ENCODE assay signal across 10 mouse cellular contexts in genomic region chr14:31406154-31406810, GRCm38 (mm10). TPM values are rescaled to one million over a fixed set of nuclear protein-coding genes. Genes with fewer than 3 reads are reported as not detected.
A peak's percentile ranks its signal among the peaks of the same experiment; 100 is the strongest.
DNase-seq lines count a peak whose midpoint lies in the region; ATAC-seq and TF ChIP-seq lines count a peak whose summit lies in the region.
"Had no signal": no experiment of that assay in that cellular context is flagged by ENCODE, and none has a peak within 500 bp of the region (broad histone marks: within the 10 kb centered on the region; RNA-seq: fewer than 3 reads in every experiment).

No protein-coding gene starts in this region.

- TF ChIP-seq CTCF in heart, postnatal 0 days (IDR thresholded peaks at IDR 0.05; ENCODE audit: low read depth) = no peak
- no peak for TF ChIP-seq CTCF in liver, embryonic 14.5 days (IDR thresholded peaks at IDR 0.05; ENCODE audit: low read depth)

- TF ChIP-seq EP300 in heart, postnatal 0 days (IDR thresholded peaks at IDR 0.05; ENCODE audit: low read depth) = no peak
- no peak for TF ChIP-seq EP300 in liver, embryonic 14.5 days (IDR thresholded peaks at IDR 0.05; ENCODE audit: low read depth)

- 51% methylated on average over 12 of the region's 12 CpGs for WGBS in heart, postnatal 0 days
- 80% methylated on average over 12 of the region's 12 CpGs for WGBS in liver, embryonic 14.5 days (ENCODE audit: insufficient replicate concordance)
- WGBS in liver, embryonic 12.5 days (ENCODE audit: insufficient replicate concordance) = 81% methylated on average over 12 of the region's 12 CpGs
- 76% methylated on average over 12 of the region's 12 CpGs for WGBS in liver, embryonic 15.5 days (ENCODE audit: insufficient replicate concordance)

- H3K4me2 ChIP-seq in heart, postnatal 0 days (ENCODE audit: low read depth, low read length) = no peak overlapping the region
- H3K4me2 ChIP-seq in liver, embryonic 14.5 days (ENCODE audit: low read depth) = no peak overlapping the region
- no peak overlapping the region for H3K4me2 ChIP-seq in liver, embryonic 12.5 days
- no peak overlapping the region for H3K4me2 ChIP-seq in liver, embryonic 15.5 days
- H3K4me2 ChIP-seq: limb, embryonic 12.5 days had no signal

- ATAC-seq in heart, postnatal 0 days (ENCODE audit: insufficient read depth, low read depth) = no peak
- ATAC-seq in liver, embryonic 14.5 days (ENCODE audit: insufficient read depth) = no peak
- no peak for ATAC-seq in liver, embryonic 12.5 days
- ATAC-seq in liver, embryonic 15.5 days (ENCODE audit: insufficient read depth) = no peak

- no peaks in the 10 kb centered on the region for H3K9me3 ChIP-seq in heart, postnatal 0 days (replicated peaks; ENCODE audit: control insufficient read depth, low read length)
- H3K9me3 ChIP-seq in liver, embryonic 14.5 days (ENCODE audit: control insufficient read depth, low read length) = no peaks in the 10 kb centered on the region
- H3K9me3 ChIP-seq in liver, embryonic 12.5 days (replicated peaks) = no peaks in the 10 kb centered on the region
- H3K9me3 ChIP-seq in liver, embryonic 15.5 days (replicated peaks) = no peaks in the 10 kb centered on the region
- H3K9me3 ChIP-seq: limb, embryonic 12.5 days had no signal

- H3K4me3 ChIP-seq in heart, postnatal 0 days (ENCODE audit: low read depth, low read length) = no peak overlapping the region
- no peak overlapping the region for H3K4me3 ChIP-seq in liver, embryonic 14.5 days (ENCODE audit: insufficient read depth in 1 of 2, low read depth in 2 of 2, low read length in 2 of 2)
- H3K4me3 ChIP-seq in liver, embryonic 12.5 days = no peak overlapping the region
- no peak overlapping the region for H3K4me3 ChIP-seq in liver, embryonic 15.5 days (replicated peaks)
- H3K4me3 ChIP-seq: limb, embryonic 12.5 days had no signal

- DNase-seq in heart, postnatal 0 days (ENCODE audit: low spot score) = no peak
- no peak for DNase-seq in heart, adult 9 months (ENCODE audit: low spot score in 2 of 2)
- no peak for DNase-seq in liver, embryonic 14.5 days (ENCODE audit: low read depth in 3 of 3, low spot score in 3 of 3)
- peak; percentile 91 for DNase-seq in cerebellum, adult 11-12 months
- DNase-seq in T-cell, adult 2 months (ENCODE audit: low spot score) = no peak
- DNase-seq: embryo, embryonic 11 days; thymus, postnatal 36 days had no signal

- peak overlapping the region; percentile 91 for H3K27ac ChIP-seq in heart, postnatal 0 days (ENCODE audit: low read depth)
- H3K27ac ChIP-seq in liver, embryonic 14.5 days = 0 out of 2 replicates have a peak overlapping the region, but pooled peaks have one; percentile 4
- no peak overlapping the region for H3K27ac ChIP-seq in liver, embryonic 12.5 days
- 0 out of 2 replicates have a peak overlapping the region, but pooled peaks have one; percentile 14 for H3K27ac ChIP-seq in liver, embryonic 15.5 days (replicated peaks)
- H3K27ac ChIP-seq: limb, embryonic 12.5 days had no signal

- H3K4me1 ChIP-seq in heart, postnatal 0 days (ENCODE audit: control insufficient read depth, insufficient read depth) = peaks cover 73% of the 10 kb centered on the region
- H3K4me1 ChIP-seq in liver, embryonic 14.5 days (replicated peaks; ENCODE audit: control insufficient read depth in 2 of 2, insufficient read depth in 2 of 2, low read length in 1 of 2) = peaks cover 30 to 58% of the 10 kb centered on the region in 2 experiments
- H3K4me1 ChIP-seq in liver, embryonic 12.5 days = peaks cover 93% of the 10 kb centered on the region
- peaks cover 90% of the 10 kb centered on the region for H3K4me1 ChIP-seq in liver, embryonic 15.5 days (replicated peaks)

- H3K36me3 ChIP-seq in heart, postnatal 0 days (replicated peaks; ENCODE audit: control insufficient read depth, insufficient read depth, low read length) = peaks cover 9% of the 10 kb centered on the region; the same call in 1 of the 2 replicates
- H3K36me3 ChIP-seq in liver, embryonic 14.5 days (replicated peaks; ENCODE audit: control insufficient read depth, insufficient read depth, low read depth) = no peaks in the 10 kb centered on the region
- H3K36me3 ChIP-seq in liver, embryonic 12.5 days = 0 out of 2 replicates have a peak, but pooled peaks cover 4% of the 10 kb centered on the region
- 0 out of 2 replicates have a peak, but pooled peaks cover 23% of the 10 kb centered on the region for H3K36me3 ChIP-seq in liver, embryonic 15.5 days (replicated peaks)

- H3K27me3 ChIP-seq in heart, postnatal 0 days (ENCODE audit: control insufficient read depth, insufficient read depth, low read length) = no peaks in the 10 kb centered on the region
- no peaks in the 10 kb centered on the region for H3K27me3 ChIP-seq in liver, embryonic 14.5 days (ENCODE audit: control insufficient read depth, insufficient read depth, low read length)
- H3K27me3 ChIP-seq in liver, embryonic 12.5 days (replicated peaks) = peaks cover 6% of the 10 kb centered on the region
- no peaks in the 10 kb centered on the region for H3K27me3 ChIP-seq in liver, embryonic 15.5 days
- H3K27me3 ChIP-seq: limb, embryonic 12.5 days had no signal

- no peak overlapping the region for H3K9ac ChIP-seq in heart, postnatal 0 days (replicated peaks; ENCODE audit: low read depth, low read length)
- no peak overlapping the region for H3K9ac ChIP-seq in liver, embryonic 14.5 days (replicated peaks)
- no peak overlapping the region for H3K9ac ChIP-seq in liver, embryonic 12.5 days
- H3K9ac ChIP-seq in liver, embryonic 15.5 days = no peak overlapping the region
- H3K9ac ChIP-seq: limb, embryonic 12.5 days had no signal

RNA-seq across cellular contexts. Expression of gene Sh3bp5, which starts 29.6 kb away (rescaled TPM):
- total RNA-seq in heart, postnatal 0 days (2014; rRNA removed; ENCODE audit: low replicate concordance) = 10.2 and 14.2 TPM in 2 replicates
- 37.6 and 43.4 TPM in 2 replicates for polyA plus RNA-seq in heart, postnatal 0 days (2015; fragmentation: Nextera tagmentation; extraction: Ambion mirVana)
- 9.8 and 14.7 TPM in 2 replicates for polyA plus RNA-seq in liver, embryonic 14.5 days (2012; rRNA removed)
- polyA plus RNA-seq in liver, embryonic 14.5 days (2014; fragmentation: Nextera tagmentation; extraction: Ambion mirVana) = 6.4 and 6.9 TPM in 2 replicates
- 13.8 and 15.1 TPM in 2 replicates for polyA plus RNA-seq in liver, embryonic 12.5 days (2016; fragmentation: Nextera tagmentation; extraction: Ambion mirVana)
- 16.9 and 21.5 TPM in 2 replicates for polyA plus RNA-seq in liver, embryonic 15.5 days (2015; fragmentation: Nextera tagmentation; extraction: Ambion mirVana)
